Mouse (Mus musculus): ENCODE data around the gene Serpinb8. TPM values are rescaled to one million over a fixed set of nuclear protein-coding genes. Genes with fewer than 3 reads are reported as not detected.

The Serpinb8 gene
- polyA plus RNA-seq, 1 experiment = 3.6 TPM

DNA sequence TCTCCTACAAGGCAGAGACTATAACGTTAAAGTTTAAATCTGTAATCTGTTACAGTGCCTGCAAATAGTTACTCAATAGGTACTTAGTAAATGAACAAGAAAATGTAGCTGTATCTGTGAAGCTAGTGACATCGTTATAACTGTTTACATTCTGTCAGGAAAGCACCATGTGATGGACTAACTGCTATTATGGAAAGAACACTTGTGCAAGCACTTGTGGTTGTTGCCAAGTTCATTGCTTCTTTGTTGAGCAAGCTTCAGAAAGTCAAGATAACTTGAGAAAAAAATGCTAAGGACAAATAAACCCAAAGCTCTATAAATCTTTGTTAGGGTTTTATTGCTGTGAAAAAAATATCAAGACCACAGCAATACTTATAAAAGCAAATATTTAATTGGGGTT is 67.9 kb downstream of the Serpinb8 start:
- TF ChIP-seq POLR2A (IDR thresholded peaks at IDR 0.05; ENCODE audit: insufficient read depth, low read length) = no peak
- TF ChIP-seq EP300 (IDR thresholded peaks at IDR 0.05; ENCODE audit: insufficient read depth, low read depth, low read length) = no peak
- TF ChIP-seq CTCF (IDR thresholded peaks at IDR 0.05; ENCODE audit: low read depth, low read length) = no peak
- H3K27me3 ChIP-seq (ENCODE audit: control insufficient read depth, insufficient read depth, low read length, poor library complexity, severe bottlenecking) = no peaks in the 10 kb centered on the region
- no peak overlapping the region for H3K4me3 ChIP-seq (ENCODE audit: low read depth, low read length)
- H3K9ac ChIP-seq (ENCODE audit: low read depth, poor library complexity, severe bottlenecking) = no peak overlapping the region
- no peaks in the 10 kb centered on the region for H3K4me1 ChIP-seq (ENCODE audit: control insufficient read depth, insufficient read depth, low read length)
- H3K27ac ChIP-seq (ENCODE audit: insufficient read depth, low read length) = no peak overlapping the region
- H3K36me3 ChIP-seq (ENCODE audit: control insufficient read depth, insufficient read depth, low read length, poor library complexity, severe bottlenecking) = no peaks in the 10 kb centered on the region
- no peaks in the 10 kb centered on the region for H3K9me3 ChIP-seq (replicated peaks; ENCODE audit: control insufficient read depth, insufficient read depth, low read length, poor library complexity, severe bottlenecking)

Other genes with a start within 250 kb of the Serpinb8 start
- gene Serpinb11, start 228.8 kb upstream of the Serpinb8 start, polyA plus RNA-seq (2011; ENCODE audit: insufficient read depth, insufficient read length, low read depth, missing spikeins) = not detected in 2 replicates
- gene Serpinb7, start 190.4 kb upstream of the Serpinb8 start, polyA plus RNA-seq (2011; ENCODE audit: insufficient read depth, insufficient read length, low read depth, missing spikeins) = 1.4 and 3.0 TPM in 2 replicates
- not detected in 2 replicates for gene Serpinb2, start 78.6 kb upstream of the Serpinb8 start, polyA plus RNA-seq (2011; ENCODE audit: insufficient read depth, insufficient read length, low read depth, missing spikeins)

Data from ES-Bruce4 (cell line).